Mouse (Mus musculus): ENCODE data around the gene Wipi1.

- TF ChIP-seq CTCF (IDR thresholded peaks at IDR 0.05; ENCODE audit: low read depth, low read length) (no peak), POLR2A (IDR thresholded peaks at IDR 0.05; ENCODE audit: insufficient read depth, low read length) (no peak)
These were observed 15.9 kb upstream of the Wipi1 start for GRCm38 (mm10) chr11:109627648-109628047.
